Mouse (Mus musculus) MEL (cell line): ENCODE data around the gene Cuta. TPM values are rescaled to one million over a fixed set of nuclear protein-coding genes. Genes with fewer than 3 reads are reported as not detected.

Experiments used
- DNase-seq: peaks from one replicate; pipeline ENCODE4 v3.0.0; 2011; ENCODE audit warnings: low read depth, low spot score
- H3K27ac ChIP-seq: 2 replicates; pipeline ENCODE4 v1.5.1; 2012; ENCODE audit warnings: low read depth, mild to moderate bottlenecking, control low read depth, low read length, moderate library complexity; ENCODE audit not compliant: control insufficient read depth
- H3K27me3 ChIP-seq, 2 experiments: fragments of 150-350 bp in 1 of 2; sonication (generic) in 1 of 2; 2 replicates each; pipeline ENCODE4 v1.6.1; 2012; ENCODE audit warnings: low read length in 2 of 2, mild to moderate bottlenecking in 2 of 2, improper control_type of control experiment in 1 of 2, moderate library complexity in 1 of 2; ENCODE audit not compliant: insufficient read depth in 2 of 2, control insufficient read depth in 1 of 2
- H3K36me3 ChIP-seq, 2 experiments: 2 replicates each; pipeline ENCODE4 v1.6.1; 2012 to 2014; ENCODE audit warnings: low read length in 2 of 2, improper control_type of control experiment in 1 of 2, inconsistent platforms in 1 of 2, mild to moderate bottlenecking in 1 of 2; ENCODE audit not compliant: insufficient read depth in 2 of 2, control insufficient read depth in 1 of 2
- H3K4me1 ChIP-seq, 2 experiments: fragments of 150-350 bp in 1 of 2; sonication (generic) in 1 of 2; 2 replicates each; pipeline ENCODE4 v1.6.1; 2012; ENCODE audit warnings: low read length in 2 of 2, improper control_type of control experiment in 1 of 2, mild to moderate bottlenecking in 1 of 2; ENCODE audit not compliant: insufficient read depth in 2 of 2, control insufficient read depth in 1 of 2
- H3K4me3 ChIP-seq, 2 experiments: fragments of 150-350 bp in 1 of 2; sonication (generic) in 1 of 2; 2 replicates each; pipeline ENCODE4 v1.5.1; 2012; ENCODE audit warnings: low read depth in 2 of 2, low read length in 2 of 2, mild to moderate bottlenecking in 2 of 2, moderate library complexity in 2 of 2, control low read depth in 1 of 2, improper control_type of control experiment in 1 of 2; ENCODE audit not compliant: control insufficient read depth in 1 of 2, insufficient read depth in 1 of 2
- H3K79me2 ChIP-seq: 2 replicates; pipeline ENCODE4 v1.6.1; 2012; ENCODE audit warnings: mild to moderate bottlenecking, low read length, moderate library complexity; ENCODE audit not compliant: control insufficient read depth, poor library complexity, insufficient read depth
- H3K9ac ChIP-seq: 2 replicates; pipeline ENCODE4 v1.6.1; 2012; ENCODE audit warnings: low read depth, mild to moderate bottlenecking, control low read depth, low read length, moderate library complexity; ENCODE audit not compliant: control insufficient read depth, poor library complexity, severe bottlenecking
- H3K9me3 ChIP-seq: fragments of 150-350 bp; sonication (generic); replicated peaks from 2 replicates; pipeline ENCODE4 v1.6.1; 2012; ENCODE audit warnings: mild to moderate bottlenecking, low read length, improper control_type of control experiment, moderate library complexity; ENCODE audit not compliant: insufficient read depth
- CHD2 ChIP-seq: IDR thresholded peaks from 2 replicates; pipeline ENCODE4 v1.6.1; 2011; ENCODE audit warnings: low read length, improper control_type of control experiment
- ELF1 ChIP-seq: IDR thresholded peaks from 2 replicates; pipeline ENCODE4 v1.6.1; 2014; ENCODE audit warnings: low read depth, mild to moderate bottlenecking, inconsistent platforms, low read length, improper control_type of control experiment, moderate library complexity
- GABPA ChIP-seq: IDR thresholded peaks from 2 replicates; pipeline ENCODE4 v1.6.1; 2012; ENCODE audit warnings: low read depth, mild to moderate bottlenecking, inconsistent platforms, low read length, improper control_type of control experiment, moderate library complexity
- HCFC1 ChIP-seq: IDR thresholded peaks from 2 replicates; pipeline ENCODE4 v1.6.1; 2012; ENCODE audit warnings: low read depth, mild to moderate bottlenecking, inconsistent platforms, low read length, improper control_type of control experiment, moderate library complexity
- MAZ ChIP-seq: IDR thresholded peaks from 2 replicates; pipeline ENCODE4 v1.6.1; 2012; ENCODE audit warnings: low read depth, mild to moderate bottlenecking, inconsistent platforms, low read length, improper control_type of control experiment
- MYB ChIP-seq: IDR thresholded peaks from 2 replicates; pipeline ENCODE4 v1.6.1; 2011; ENCODE audit warnings: mild to moderate bottlenecking, low read depth, low read length, improper control_type of control experiment
- MYC ChIP-seq: IDR thresholded peaks from 2 replicates; pipeline ENCODE4 v1.6.1; 2011; ENCODE audit warnings: low read depth, mild to moderate bottlenecking, low read length, improper control_type of control experiment, moderate library complexity
- NELFE ChIP-seq: IDR thresholded peaks from 2 replicates; pipeline ENCODE4 v1.6.1; 2011; ENCODE audit warnings: low read depth, low read length, improper control_type of control experiment
- POLR2A ChIP-seq, 2 experiments: IDR thresholded peaks; 2 replicates each; pipeline ENCODE4 v1.6.1; 2011 to 2012; ENCODE audit warnings: low read length in 2 of 2, mild to moderate bottlenecking in 2 of 2, control low read depth in 1 of 2, improper control_type of control experiment in 1 of 2, low read depth in 1 of 2, moderate library complexity in 1 of 2; ENCODE audit not compliant: control insufficient read depth in 1 of 2, insufficient read depth in 1 of 2, poor library complexity in 1 of 2
- POLR2AphosphoS5 ChIP-seq: IDR thresholded peaks from 2 replicates; pipeline ENCODE4 v1.6.1; 2012; ENCODE audit warnings: low read depth, borderline replicate concordance, mild to moderate bottlenecking, inconsistent platforms, low read length, moderate library complexity, mixed read lengths
- TBP ChIP-seq: IDR thresholded peaks from 2 replicates; pipeline ENCODE4 v1.8.0; 2011; ENCODE audit warnings: low read depth, low read length, improper control_type of control experiment
- TCF12 ChIP-seq: IDR thresholded peaks from 2 replicates; pipeline ENCODE4 v1.6.1; 2014; ENCODE audit warnings: low read depth, mild to moderate bottlenecking, inconsistent platforms, low read length, improper control_type of control experiment, moderate library complexity
- UBTF ChIP-seq: IDR thresholded peaks from 2 replicates; pipeline ENCODE4 v1.6.1; 2012; ENCODE audit warnings: low read depth, mild to moderate bottlenecking, inconsistent platforms, low read length, improper control_type of control experiment, moderate library complexity, borderline replicate concordance; ENCODE audit not compliant: insufficient read depth
- USF1 ChIP-seq: IDR thresholded peaks from 2 replicates; pipeline ENCODE4 v1.6.1; 2014; ENCODE audit warnings: low read depth, mild to moderate bottlenecking, inconsistent platforms, low read length, improper control_type of control experiment, moderate library complexity
- USF2 ChIP-seq, 2 experiments: IDR thresholded peaks; 2 replicates each; pipeline ENCODE4 v1.6.1; 2011 to 2012; ENCODE audit warnings: improper control_type of control experiment in 2 of 2, low read length in 2 of 2, borderline replicate concordance in 1 of 2, inconsistent platforms in 1 of 2, low read depth in 1 of 2, mild to moderate bottlenecking in 1 of 2; ENCODE audit not compliant: insufficient read depth in 1 of 2
- ZKSCAN1 ChIP-seq: IDR thresholded peaks from 2 replicates; pipeline ENCODE4 v1.6.1; 2012; ENCODE audit warnings: low read depth, mild to moderate bottlenecking, inconsistent platforms, low read length, improper control_type of control experiment, moderate library complexity
- ZMIZ1 ChIP-seq: IDR thresholded peaks from 2 replicates; pipeline ENCODE4 v1.6.1; 2012; ENCODE audit warnings: low read depth, mild to moderate bottlenecking, inconsistent platforms, low read length, improper control_type of control experiment, moderate library complexity
- polyA plus RNA-seq, 2 experiments: library from polyadenylated mRNA; stranded (reverse) in 1 of 2; unstranded in 1 of 2; fragments of >175 nt in 1 of 2; fragments of >200 nt in 1 of 2; gene quantifications; 2 replicates each; pipeline versions ENCODE4 v1.2.1 to v1.2.4; 2012; ENCODE audit warnings: low replicate concordance in 2 of 2, low read depth in 1 of 2; ENCODE audit not compliant: insufficient read length in 2 of 2, insufficient read depth in 1 of 2, missing spikeins in 1 of 2
- total RNA-seq: library from RNA; depleted of rRNA; stranded (reverse); fragments of 300-350 nt; gene quantifications from 2 replicates; pipeline ENCODE4 v1.2.3, GENCODE M21; 2012

Gene Cuta
- total and polyA plus RNA-seq, 3 experiments, result 66.8 to 220 TPM; not detected in 1

- Histone ChIP-seq H3K4me1 (peaks cover 0 to under 1% of the 10 kb centered on the region in 2 experiments; a peak in 1 of 4 replicates), H3K27ac (no peak overlapping the region), H3K9me3 (no peaks in the 10 kb centered on the region), H3K36me3 (peaks cover 0 to under 1% of the 10 kb centered on the region in 2 experiments; a peak in 1 of 4 replicates), H3K9ac (no peak overlapping the region), H3K79me2 (no peaks in the 10 kb centered on the region), H3K27me3 (peaks cover 4 to 5% of the 10 kb centered on the region in 2 experiments; a peak in 2 of 4 replicates), H3K4me3 (no peak overlapping the region)
- DNase-seq, result no peak
- TF ChIP-seq NELFE (no peak), TCF12 (no peak), HCFC1 (no peak), POLR2A (IDR thresholded peaks at IDR 0.05; ENCODE audit: control insufficient read depth in 1 of 2, insufficient read depth in 1 of 2, low read depth in 1 of 2, low read length in 2 of 2, poor library complexity in 1 of 2) (no peak), GABPA (no peak), USF2 (IDR thresholded peaks at IDR 0.05; ENCODE audit: borderline replicate concordance in 1 of 2, insufficient read depth in 1 of 2, low read depth in 1 of 2, low read length in 2 of 2) (no peak), POLR2AphosphoS5 (no peak), USF1 (no peak)
Observed at GRCm38 (mm10) chr17:26894342-26894741, 45.0 kb downstream of the Cuta start.

- Histone ChIP-seq H3K79me2 (no peaks in the 10 kb centered on the region), H3K4me1 (peaks cover 0 to 3% of the 10 kb centered on the region in 2 experiments; a peak in 2 of 4 replicates), H3K36me3 (peaks cover 0 to 3% of the 10 kb centered on the region in 2 experiments; a peak in 1 of 4 replicates), H3K27me3 (peaks cover 2 to 4% of the 10 kb centered on the region in 2 experiments; a peak in 1 of 4 replicates), H3K9ac (no peak overlapping the region), H3K9me3 (no peaks in the 10 kb centered on the region), H3K4me3 (no peak overlapping the region), H3K27ac (no peak overlapping the region)
- TF ChIP-seq MYB (no peak), MYC (no peak)
- no peak for DNase-seq
Observed at GRCm38 (mm10) chr17:26893492-26893891, 45.9 kb downstream of the Cuta start.

GRCm38 (mm10) chr17:26892635-26893375, 46.6 kb downstream of the Cuta start:
- H3K27ac ChIP-seq, result no peak overlapping the region
- TF ChIP-seq TBP, result no peak
- no peak for TF ChIP-seq ZMIZ1
- TF ChIP-seq USF2 (IDR thresholded peaks at IDR 0.05; ENCODE audit: borderline replicate concordance in 1 of 2, insufficient read depth in 1 of 2, low read depth in 1 of 2, low read length in 2 of 2), result no peak
- TF ChIP-seq MAZ, result no peak
- no peak for TF ChIP-seq HCFC1
- no peak for TF ChIP-seq CHD2
- no peak for TF ChIP-seq UBTF
- no peak for TF ChIP-seq ELF1
- TF ChIP-seq ZKSCAN1, result no peak
- TF ChIP-seq, all 39 proteins: peak for 0
- H3K9ac ChIP-seq, result no peak overlapping the region
- no peaks in the 10 kb centered on the region for H3K79me2 ChIP-seq
- DNase-seq, result no peak
- H3K4me3 ChIP-seq, result no peak overlapping the region
- H3K4me1 ChIP-seq, result peaks cover 0 to 3% of the 10 kb centered on the region in 2 experiments; a peak in 2 of 4 replicates
- H3K27me3 ChIP-seq, result peaks cover 0 to 3% of the 10 kb centered on the region in 2 experiments; a peak in 1 of 4 replicates
- H3K36me3 ChIP-seq, result peaks cover 0 to 3% of the 10 kb centered on the region in 2 experiments; a peak in 1 of 4 replicates
- no peaks in the 10 kb centered on the region for H3K9me3 ChIP-seq
